Mouse (Mus musculus) heart, embryonic 12.5 days (tissue): Measurements from ENCODE around the gene Rab3gap2. TPM values are rescaled to one million over a fixed set of nuclear protein-coding genes. Genes with fewer than 3 reads are reported as not detected.
"Not testable (repeated sequence)": the region's sequence is repeated elsewhere in the genome, so short reads cannot be mapped to it uniquely, and the experiment has no call there.

ENCODE experiments used
- ATAC-seq: fragments of 200-750 bp; cut with Nextera tagmentation; 2 replicates; pipeline ENCODE4 v1.8.0; 2017; ENCODE audit warnings: moderate TSS enrichment, moderate library complexity; ENCODE audit not compliant: insufficient number of reproducible peaks, low FRiP score
- H3K27ac ChIP-seq: fragments of 300-500 bp; sonication (generic); 2 replicates; pipeline ENCODE4 v1.5.1; 2016; ENCODE audit warnings: mild to moderate bottlenecking, moderate library complexity; ENCODE audit not compliant: poor library complexity, severe bottlenecking
- H3K27me3 ChIP-seq: fragments of 300-500 bp; sonication (generic); replicated peaks from 2 replicates; pipeline ENCODE4 v1.6.1; 2016; ENCODE audit warnings: mild to moderate bottlenecking, moderate library complexity
- H3K36me3 ChIP-seq: fragments of 300-500 bp; sonication (generic); 2 replicates; pipeline ENCODE4 v1.6.1; 2016; ENCODE audit warnings: mild to moderate bottlenecking, moderate library complexity
- H3K4me1 ChIP-seq: fragments of 300-500 bp; sonication (generic); replicated peaks from 2 replicates; pipeline ENCODE4 v1.6.1; 2016; ENCODE audit warnings: mild to moderate bottlenecking
- H3K4me2 ChIP-seq: fragments of 300-500 bp; sonication (generic); 2 replicates; pipeline ENCODE4 v1.6.1; 2016; ENCODE audit warnings: mild to moderate bottlenecking, moderate library complexity
- H3K4me3 ChIP-seq: fragments of 300-500 bp; sonication (generic); 2 replicates; pipeline ENCODE4 v1.5.1; 2016; ENCODE audit warnings: mild to moderate bottlenecking
- H3K9ac ChIP-seq: fragments of 300-500 bp; sonication (generic); 2 replicates; pipeline ENCODE4 v1.6.1; 2016; ENCODE audit warnings: mild to moderate bottlenecking, moderate library complexity
- H3K9me3 ChIP-seq: fragments of 300-500 bp; sonication (generic); replicated peaks from 2 replicates; pipeline ENCODE4 v1.6.1; 2016; ENCODE audit warnings: mild to moderate bottlenecking, moderate library complexity
- WGBS: fragments of 180-500 bp; shearing (Covaris S2); methylation state at CpG from one replicate; pipeline ENCODE4 v1.1.7; 2016; 5-methylcytosine and 5-hydroxymethylcytosine counted together
- polyA plus RNA-seq: library from polyadenylated mRNA; unstranded; fragments of >200 nt; fragmentation: Nextera tagmentation; extraction: Ambion mirVana; gene quantifications from 2 replicates; pipeline ENCODE4 v1.2.1, GENCODE M21; 2016

Gene Rab3gap2
- polyA plus RNA-seq, 1 experiment from 2014 or later, result 19.1 TPM

GRCm38 (mm10) chr1:185307645-185308044 is 103.7 kb downstream of the Rab3gap2 start:
- peaks cover 34% of the 10 kb centered on the region for H3K36me3 ChIP-seq
- 91% methylated on average over 7 of the region's 7 CpGs for WGBS

GRCm38 (mm10) chr1:185308334-185308733 is 104.4 kb downstream of the Rab3gap2 start:
- 97% methylated on average over 2 of the region's 2 CpGs for WGBS
- Histone ChIP-seq H3K27me3 (no peaks in the 10 kb centered on the region), H3K9me3 (peaks cover 8% of the 10 kb centered on the region), H3K4me3 (no peak overlapping the region), H3K4me2 (peak overlapping the region; percentile 46; the same call in 1 of the 2 replicates), H3K36me3 (peaks cover 33% of the 10 kb centered on the region), H3K27ac (peak overlapping the region; percentile 69), H3K9ac (no peak overlapping the region), H3K4me1 (peaks cover 16% of the 10 kb centered on the region)
- no peak for ATAC-seq

More at GRCm38 (mm10) chr1:185307645-185308044, 103.7 kb downstream of the Rab3gap2 start:
- ATAC-seq, result no peak
- peaks cover 8% of the 10 kb centered on the region for H3K9me3 ChIP-seq
- no peak overlapping the region for H3K27ac ChIP-seq
- no peak overlapping the region for H3K9ac ChIP-seq
- H3K4me2 ChIP-seq, result no peak overlapping the region
- H3K4me1 ChIP-seq, result peaks cover 16% of the 10 kb centered on the region
- no peaks in the 10 kb centered on the region for H3K27me3 ChIP-seq
- H3K4me3 ChIP-seq, result no peak overlapping the region

- Histone ChIP-seq H3K4me1 (peaks cover 16% of the 10 kb centered on the region), H3K9me3 (peaks cover 8% of the 10 kb centered on the region), H3K36me3 (peaks cover 36% of the 10 kb centered on the region), H3K9ac (no peak overlapping the region; the same call in 1 of the 2 replicates), H3K4me2 (peak overlapping the region; percentile 46), H3K27me3 (no peaks in the 10 kb centered on the region), H3K27ac (peak overlapping the region; percentile 69), H3K4me3 (no peak overlapping the region)
- peak; percentile 73 for ATAC-seq
- WGBS, result 32% methylated on average over 4 of the region's 4 CpGs
Observed at GRCm38 (mm10) chr1:185308908-185309307, 105.0 kb downstream of the Rab3gap2 start.

GRCm38 (mm10) chr1:185311949-185312348 is 108.0 kb downstream of the Rab3gap2 start:
- Histone ChIP-seq H3K9ac (peak overlapping the region; percentile 30), H3K9me3 (peaks cover under 1% of the 10 kb centered on the region; the same call in 1 of the 2 replicates), H3K4me1 (peaks cover 16% of the 10 kb centered on the region), H3K4me2 (peak overlapping the region; percentile 38), H3K36me3 (peaks cover 48% of the 10 kb centered on the region), H3K27ac (peak overlapping the region; percentile 71), H3K27me3 (no peaks in the 10 kb centered on the region), H3K4me3 (peak overlapping the region; percentile 16; the same call in 1 of the 2 replicates)
- ATAC-seq, result 0 out of 2 replicates have a peak, but pooled peaks have one; percentile 29
- WGBS, result 24% methylated on average over 9 of the region's 9 CpGs

- H3K9ac ChIP-seq, result no peak overlapping the region
- H3K4me1 ChIP-seq, result peaks cover 11% of the 10 kb centered on the region
- H3K27me3 ChIP-seq, result no peaks in the 10 kb centered on the region
- H3K4me2 ChIP-seq, result no peak overlapping the region
- no peak overlapping the region for H3K27ac ChIP-seq
- no peaks in the 10 kb centered on the region for H3K9me3 ChIP-seq
- ATAC-seq, result no peak
- H3K4me3 ChIP-seq, result no peak overlapping the region
- peaks cover 55% of the 10 kb centered on the region for H3K36me3 ChIP-seq
- WGBS, result 89% methylated on average over 4 of the region's 4 CpGs
Observed at GRCm38 (mm10) chr1:185314546-185314945, 110.6 kb downstream of the Rab3gap2 start.

GRCm38 (mm10) chr1:185315846-185316568 is 112.1 kb downstream of the Rab3gap2 start:
- peaks cover 67% of the 10 kb centered on the region for H3K36me3 ChIP-seq

GRCm38 (mm10) chr1:185327754-185328345 is 123.9 kb downstream of the Rab3gap2 start:
- not testable (repeated sequence) for H3K27ac ChIP-seq, H3K4me1 ChIP-seq, H3K27me3 ChIP-seq, H3K9me3 ChIP-seq, ATAC-seq
- peak overlapping the region; percentile 68 for H3K4me2 ChIP-seq
- H3K4me3 ChIP-seq, result peak overlapping the region; percentile 93
- H3K36me3 ChIP-seq, result peaks cover 38% of the 10 kb centered on the region
- peak overlapping the region; percentile 92; the same call in 1 of the 2 replicates for H3K9ac ChIP-seq
- WGBS, result 66% methylated on average over 3 of the region's 3 CpGs

More at GRCm38 (mm10) chr1:185315846-185316568, 112.1 kb downstream of the Rab3gap2 start:
- H3K4me1 ChIP-seq, result peaks cover 11% of the 10 kb centered on the region
- H3K27ac ChIP-seq, result no peak overlapping the region
- no peaks in the 10 kb centered on the region for H3K9me3 ChIP-seq
- no peak for ATAC-seq
- H3K4me2 ChIP-seq, result no peak overlapping the region
- H3K27me3 ChIP-seq, result no peaks in the 10 kb centered on the region
- H3K9ac ChIP-seq, result no peak overlapping the region
- 90% methylated on average over 16 of the region's 16 CpGs for WGBS
- no peak overlapping the region for H3K4me3 ChIP-seq

GRCm38 (mm10) chr1:185328721-185329610 is 125.0 kb downstream of the Rab3gap2 start, which contains the start of gene Iars2:
Iars2 (minus strand) TSS chr1:185329396.
- peak; percentile 91 for ATAC-seq
- H3K27me3 ChIP-seq, result no peaks in the 10 kb centered on the region
- peaks cover 27% of the 10 kb centered on the region for H3K36me3 ChIP-seq
- whole genome bisulfite sequencing, result under 1% methylated on average over 76 of the region's 76 CpGs
- H3K9ac ChIP-seq, result peak within 1 kb of the TSS; percentile 92
- H3K4me1 ChIP-seq, result peaks cover 12% of the 10 kb centered on the region
- no peaks in the 10 kb centered on the region for H3K9me3 ChIP-seq
- peak within 1 kb of the TSS; percentile 93 for H3K4me3 ChIP-seq
- H3K27ac ChIP-seq, result peak within 1 kb of the TSS; percentile 95
- H3K4me2 ChIP-seq, result peak within 1 kb of the TSS; percentile 68

- peaks cover 14% of the 10 kb centered on the region for H3K4me1 ChIP-seq
- H3K9ac ChIP-seq, result no peak overlapping the region
- H3K4me3 ChIP-seq, result no peak overlapping the region
- H3K9me3 ChIP-seq, result no peaks in the 10 kb centered on the region
- peaks cover 19% of the 10 kb centered on the region for H3K36me3 ChIP-seq
- H3K4me2 ChIP-seq, result peak overlapping the region; percentile 68
- no peak overlapping the region for H3K27ac ChIP-seq
- WGBS, result 87% methylated on average over 8 of the region's 8 CpGs
- no peaks in the 10 kb centered on the region for H3K27me3 ChIP-seq
- ATAC-seq, result no peak
Observed at GRCm38 (mm10) chr1:185329851-185330250, 125.9 kb downstream of the Rab3gap2 start.

- Histone ChIP-seq H3K4me3 (no peak overlapping the region), H3K9ac (no peak overlapping the region), H3K27me3 (no peaks in the 10 kb centered on the region), H3K4me1 (peaks cover 27% of the 10 kb centered on the region), H3K36me3 (peaks cover 9% of the 10 kb centered on the region), H3K4me2 (no peak overlapping the region; the same call in 1 of the 2 replicates), H3K9me3 (no peaks in the 10 kb centered on the region), H3K27ac (no peak overlapping the region)
- WGBS, result 56% methylated on average over 5 of the region's 5 CpGs
- no peak for ATAC-seq
Observed at GRCm38 (mm10) chr1:185331364-185331763, 127.4 kb downstream of the Rab3gap2 start.
